Mouse (Mus musculus) kidney, embryonic 14.5 days (tissue): ENCODE measurements around the gene Lyrm9. TPM values are rescaled to one million over a fixed set of nuclear protein-coding genes. Genes with fewer than 3 reads are reported as not detected.
A peak's percentile ranks its signal among the peaks of the same experiment; 100 is the strongest.

Experiments used
- ATAC-seq: fragments of 200-750 bp; cut with Nextera tagmentation; 2 replicates; pipeline ENCODE4 v1.8.0; 2017; ENCODE audit warnings: moderate number of reproducible peaks, mild to moderate bottlenecking, moderate TSS enrichment, moderate library complexity; ENCODE audit not compliant: low FRiP score, low TSS enrichment
- H3K27ac ChIP-seq: fragments of 300-500 bp; sonication (generic); 2 replicates; pipeline ENCODE4 v1.5.1; 2014; ENCODE audit warnings: low read depth, mild to moderate bottlenecking, low read length, moderate library complexity, mixed read lengths
- H3K27me3 ChIP-seq: fragments of 300-500 bp; sonication (generic); 2 replicates; pipeline ENCODE4 v1.6.1; 2014; ENCODE audit warnings: mild to moderate bottlenecking, low read length; ENCODE audit not compliant: control insufficient read depth, insufficient read depth
- H3K36me3 ChIP-seq: fragments of 300-500 bp; sonication (generic); 2 replicates; pipeline ENCODE4 v1.6.1; 2014; ENCODE audit warnings: low read length, mixed read lengths; ENCODE audit not compliant: control insufficient read depth, insufficient read depth
- H3K4me1 ChIP-seq: fragments of 300-500 bp; sonication (generic); 2 replicates; pipeline ENCODE4 v1.6.1; 2014; ENCODE audit warnings: low read length, mixed read lengths; ENCODE audit not compliant: control insufficient read depth, insufficient read depth
- H3K4me2 ChIP-seq: fragments of 300-500 bp; sonication (generic); replicated peaks from 2 replicates; pipeline ENCODE4 v1.6.1; 2014; ENCODE audit warnings: low read depth, mild to moderate bottlenecking, low read length
- H3K4me3 ChIP-seq: fragments of 300-500 bp; sonication (generic); 2 replicates; pipeline ENCODE4 v1.5.1; 2014; ENCODE audit warnings: mild to moderate bottlenecking, low read length
- H3K9ac ChIP-seq: fragments of 300-500 bp; sonication (generic); 2 replicates; pipeline ENCODE4 v1.6.1; 2014; ENCODE audit warnings: low read depth, mild to moderate bottlenecking, low read length, moderate library complexity
- H3K9me3 ChIP-seq: fragments of 300-500 bp; sonication (generic); 2 replicates; pipeline ENCODE4 v1.6.1; 2016; ENCODE audit warnings: low read length; ENCODE audit not compliant: control insufficient read depth
- WGBS: fragments of 180-500 bp; shearing (Covaris S2); extraction: QIAGEN DNeasy Blood & Tissue Kit; methylation state at CpG from one replicate; pipeline ENCODE4 v1.1.7; 2014; 5-methylcytosine and 5-hydroxymethylcytosine counted together
- polyA plus RNA-seq: library from polyadenylated mRNA; unstranded; fragments of >200 nt; fragmentation: Nextera tagmentation; extraction: Ambion mirVana; gene quantifications from 2 replicates; pipeline ENCODE4 v1.2.1, GENCODE M21; 2014

Gene Lyrm9
- polyA plus RNA-seq, 1 experiment from 2014 or later: 25.5 TPM

GRCm38 (mm10) chr11:78872782-78873181 lies 46.4 kb downstream of the Lyrm9 start:
- Histone ChIP-seq H3K4me1 (no peaks in the 10 kb centered on the region), H3K4me2 (no peak overlapping the region), H3K4me3 (no peak overlapping the region), H3K27ac (no peak overlapping the region), H3K9ac (no peak overlapping the region), H3K36me3 (no peaks in the 10 kb centered on the region), H3K9me3 (no peaks in the 10 kb centered on the region), H3K27me3 (no peaks in the 10 kb centered on the region)
- 48% methylated on average over 2 of the region's 2 CpGs for WGBS
- no peak for ATAC-seq

GRCm38 (mm10) chr11:78879727-78880126 lies 53.3 kb downstream of the Lyrm9 start:
- Histone ChIP-seq H3K9me3 (no peaks in the 10 kb centered on the region), H3K36me3 (no peaks in the 10 kb centered on the region), H3K9ac (no peak overlapping the region), H3K4me3 (no peak overlapping the region), H3K4me1 (no peaks in the 10 kb centered on the region), H3K27me3 (no peaks in the 10 kb centered on the region), H3K4me2 (no peak overlapping the region), H3K27ac (no peak overlapping the region)
- ATAC-seq: no peak
- 90% methylated on average over 3 of the region's 3 CpGs for WGBS

- no peak overlapping the region for H3K27ac ChIP-seq
- WGBS: 75% methylated on average over 1 of the region's 1 CpGs
- no peak overlapping the region for H3K4me3 ChIP-seq
- ATAC-seq: no peak
- 0 out of 2 replicates have a peak, but pooled peaks cover 3% of the 10 kb centered on the region for H3K4me1 ChIP-seq
- H3K9ac ChIP-seq: 0 out of 2 replicates have a peak overlapping the region, but pooled peaks have one; percentile 7
- no peaks in the 10 kb centered on the region for H3K9me3 ChIP-seq
- no peak overlapping the region for H3K4me2 ChIP-seq
- H3K27me3 ChIP-seq: no peaks in the 10 kb centered on the region
- no peaks in the 10 kb centered on the region for H3K36me3 ChIP-seq
These were observed 60.3 kb downstream of the Lyrm9 start for GRCm38 (mm10) chr11:78886693-78887092.

DNA sequence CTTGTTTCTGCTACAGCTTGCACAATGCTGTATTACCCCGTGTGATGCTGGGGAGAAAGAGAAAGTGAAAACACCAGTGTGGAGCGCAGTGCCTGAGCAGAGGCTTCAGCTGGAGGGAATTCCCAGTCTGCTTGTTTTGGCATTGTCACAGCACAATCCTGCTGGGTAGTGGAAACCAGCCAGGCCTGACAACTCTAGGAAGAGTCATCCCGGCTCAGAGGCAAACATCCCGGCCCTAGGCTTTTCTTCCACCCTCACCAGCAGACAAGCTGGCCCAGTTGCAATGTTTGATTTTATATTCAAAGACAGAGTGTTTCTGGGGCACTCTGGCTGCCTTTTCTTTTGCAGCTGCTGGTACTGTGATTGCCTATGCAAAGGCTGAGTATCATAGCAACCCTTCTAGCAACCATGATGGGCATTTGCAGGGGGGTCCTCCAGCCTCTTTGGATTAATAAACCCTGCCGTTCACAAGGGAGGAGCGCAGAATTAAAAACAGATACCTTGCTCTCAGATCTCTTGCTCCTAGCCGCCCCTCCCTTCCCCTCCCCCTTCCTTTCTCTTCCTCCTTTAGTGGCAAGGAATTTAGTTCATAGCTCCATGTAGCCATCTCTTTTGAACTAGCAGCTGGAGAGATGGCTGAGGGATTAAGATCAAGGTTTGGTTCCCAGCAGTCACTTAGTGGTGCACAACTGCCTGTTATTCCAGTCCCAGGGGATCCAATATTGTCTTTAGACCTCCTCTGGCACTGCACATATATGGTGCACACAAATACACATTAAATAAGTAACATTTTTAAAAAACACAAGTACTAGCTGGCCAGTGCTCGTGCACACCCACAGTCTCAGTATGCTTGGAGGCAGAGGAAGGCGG lies 61.0 kb downstream of the Lyrm9 start:
- H3K9ac ChIP-seq: no peak overlapping the region
- H3K27ac ChIP-seq: no peak overlapping the region; the same call in 1 of the 2 replicates
- H3K4me1 ChIP-seq: 0 out of 2 replicates have a peak, but pooled peaks cover 3% of the 10 kb centered on the region
- ATAC-seq: no peak
- H3K4me3 ChIP-seq: no peak overlapping the region
- no peak overlapping the region for H3K4me2 ChIP-seq
- 50% methylated on average over 9 of the region's 9 CpGs for WGBS
- no peaks in the 10 kb centered on the region for H3K36me3 ChIP-seq
- no peaks in the 10 kb centered on the region for H3K27me3 ChIP-seq
- no peaks in the 10 kb centered on the region for H3K9me3 ChIP-seq

GRCm38 (mm10) chr11:78889156-78889555 lies 62.8 kb downstream of the Lyrm9 start:
- Histone ChIP-seq H3K27me3 (no peaks in the 10 kb centered on the region), H3K4me1 (0 out of 2 replicates have a peak, but pooled peaks cover 3% of the 10 kb centered on the region), H3K9me3 (no peaks in the 10 kb centered on the region), H3K36me3 (no peaks in the 10 kb centered on the region), H3K4me2 (no peak overlapping the region), H3K9ac (no peak overlapping the region), H3K4me3 (no peak overlapping the region), H3K27ac (no peak overlapping the region)
- 85% methylated on average over 4 of the region's 4 CpGs for WGBS
- ATAC-seq: no peak

Other genes with a start within 250 kb of the Lyrm9 start
- gene Nlk, start 129.2 kb upstream of the Lyrm9 start, polyA plus RNA-seq: 18.3 and 23.3 TPM in 2 replicates
- 47.8 and 50.8 TPM in 2 replicates for gene Ccnq, start 74.9 kb upstream of the Lyrm9 start, polyA plus RNA-seq
- 1.1 and 1.7 TPM in 2 replicates for gene Nos2, start 94.2 kb downstream of the Lyrm9 start, polyA plus RNA-seq
- gene Lgals9, start 158.4 kb downstream of the Lyrm9 start, polyA plus RNA-seq: 24.6 and 26.4 TPM in 2 replicates